Mouse (Mus musculus): ENCODE data around the gene Pak4. TPM values are rescaled to one million over a fixed set of nuclear protein-coding genes. Genes with fewer than 3 reads are reported as not detected.
A peak's percentile ranks its signal among the peaks of the same experiment; 100 is the strongest.

Gene Pak4
- polyA plus RNA-seq, 1 experiment from 2014 or later = 42.4 TPM

DNA sequence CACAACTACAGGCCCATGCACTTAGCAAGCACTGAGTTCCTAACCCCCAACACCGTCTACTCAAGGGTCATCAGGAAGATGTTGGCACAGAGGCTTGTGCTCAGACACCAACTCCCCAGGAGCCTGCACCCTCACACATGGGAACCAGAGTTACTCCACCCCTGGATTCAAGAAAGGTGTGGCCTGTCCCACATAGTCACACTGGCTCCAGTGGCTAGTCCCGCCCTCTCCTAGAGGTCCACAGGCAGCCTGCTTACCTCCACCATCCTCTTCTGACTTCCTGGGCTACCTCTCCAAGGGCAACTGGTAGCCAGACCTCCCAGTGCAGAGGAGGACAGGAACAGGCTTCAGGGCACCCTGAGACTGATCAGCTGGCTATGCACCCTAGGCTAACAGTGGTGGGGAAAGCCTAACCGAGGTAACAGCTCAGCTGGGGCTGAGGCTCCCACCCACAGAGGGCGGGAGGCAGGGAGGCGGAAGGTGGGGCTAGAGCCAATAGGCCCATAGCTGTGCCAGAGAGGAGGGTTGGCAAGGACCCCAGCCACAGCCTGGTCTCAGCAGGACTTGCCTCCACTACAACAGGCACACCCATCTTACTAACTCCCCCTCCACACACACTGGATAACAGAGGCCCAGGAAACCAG lies 21.6 kb downstream of the Pak4 start:
- Histone ChIP-seq H3K4me1 (replicated peaks) (peaks cover 49% of the 10 kb centered on the region), H3K4me2 (no peak overlapping the region), H3K27me3 (no peaks in the 10 kb centered on the region), H3K9ac (replicated peaks) (no peak overlapping the region; the same call in 1 of the 2 replicates), H3K4me3 (replicated peaks) (no peak overlapping the region), H3K36me3 (0 out of 2 replicates have a peak, but pooled peaks cover 6% of the 10 kb centered on the region), H3K27ac (peak overlapping the region; percentile 59; the same call in 1 of the 2 replicates), H3K9me3 (no peaks in the 10 kb centered on the region)
- WGBS = 73% methylated on average over 5 of the region's 5 CpGs
- ATAC-seq (ENCODE audit: insufficient number of reproducible peaks, insufficient read depth, low FRiP score, low TSS enrichment, low read depth) = no peak

- no peak for ATAC-seq (ENCODE audit: insufficient number of reproducible peaks, insufficient read depth, low FRiP score, low TSS enrichment, low read depth)
- WGBS = 89% methylated on average over 11 of the region's 11 CpGs
- Histone ChIP-seq H3K27me3 (no peaks in the 10 kb centered on the region), H3K4me1 (replicated peaks) (peaks cover 56% of the 10 kb centered on the region), H3K9me3 (no peaks in the 10 kb centered on the region), H3K27ac (no peak overlapping the region), H3K4me3 (replicated peaks) (no peak overlapping the region), H3K36me3 (0 out of 2 replicates have a peak, but pooled peaks cover 6% of the 10 kb centered on the region), H3K4me2 (no peak overlapping the region), H3K9ac (replicated peaks) (no peak overlapping the region)
Observed at GRCm38 (mm10) chr7:28575597-28575996, 22.4 kb downstream of the Pak4 start.

DNA sequence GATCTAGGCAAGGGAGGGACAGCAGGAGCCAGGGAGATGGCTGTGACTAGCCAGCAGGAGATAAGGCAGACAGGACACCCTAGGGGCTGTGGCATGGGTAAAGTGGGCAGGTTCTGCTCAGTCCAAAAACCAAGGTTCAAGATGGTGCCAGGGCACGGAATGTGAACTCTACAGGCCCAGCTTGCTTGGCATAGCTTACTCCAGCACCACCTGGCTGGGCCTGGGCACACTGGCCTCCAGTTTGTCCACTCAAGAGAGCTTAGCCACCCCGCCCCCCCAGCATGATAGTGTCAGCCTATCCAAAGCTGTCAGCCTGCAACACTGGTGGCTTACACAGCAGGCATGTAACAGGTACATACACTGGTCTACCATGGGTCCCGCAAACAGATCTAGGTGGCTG lies 24.7 kb downstream of the Pak4 start:
- ATAC-seq (ENCODE audit: insufficient number of reproducible peaks, insufficient read depth, low FRiP score, low TSS enrichment, low read depth) = no peak
- Histone ChIP-seq H3K36me3 (peaks cover 18% of the 10 kb centered on the region), H3K27me3 (no peaks in the 10 kb centered on the region), H3K4me1 (replicated peaks) (peaks cover 52% of the 10 kb centered on the region), H3K27ac (no peak overlapping the region), H3K9ac (replicated peaks) (no peak overlapping the region), H3K4me3 (replicated peaks) (no peak overlapping the region), H3K4me2 (no peak overlapping the region), H3K9me3 (no peaks in the 10 kb centered on the region)
- WGBS = 93% methylated on average over 3 of the region's 3 CpGs

GRCm38 (mm10) chr7:28572689-28573088 lies 25.3 kb downstream of the Pak4 start:
- Histone ChIP-seq H3K27me3 (no peaks in the 10 kb centered on the region), H3K27ac (no peak overlapping the region), H3K9ac (replicated peaks) (no peak overlapping the region), H3K36me3 (peaks cover 24% of the 10 kb centered on the region), H3K4me3 (replicated peaks) (no peak overlapping the region), H3K9me3 (no peaks in the 10 kb centered on the region), H3K4me2 (no peak overlapping the region), H3K4me1 (replicated peaks) (peaks cover 46% of the 10 kb centered on the region)
- ATAC-seq (ENCODE audit: insufficient number of reproducible peaks, insufficient read depth, low FRiP score, low TSS enrichment, low read depth) = no peak
- 89% methylated on average over 5 of the region's 5 CpGs for WGBS

- Histone ChIP-seq H3K27me3 (no peaks in the 10 kb centered on the region), H3K4me1 (replicated peaks) (peaks cover 31% of the 10 kb centered on the region), H3K36me3 (peaks cover 39% of the 10 kb centered on the region), H3K4me2 (no peak overlapping the region; the same call in 1 of the 2 replicates), H3K27ac (peak overlapping the region; percentile 42), H3K9ac (replicated peaks) (no peak overlapping the region), H3K4me3 (replicated peaks) (no peak overlapping the region), H3K9me3 (no peaks in the 10 kb centered on the region)
- ATAC-seq (ENCODE audit: insufficient number of reproducible peaks, insufficient read depth, low FRiP score, low TSS enrichment, low read depth) = no peak
- 34% methylated on average over 5 of the region's 5 CpGs for WGBS
Observed at GRCm38 (mm10) chr7:28570982-28571682, 26.9 kb downstream of the Pak4 start.

DNA sequence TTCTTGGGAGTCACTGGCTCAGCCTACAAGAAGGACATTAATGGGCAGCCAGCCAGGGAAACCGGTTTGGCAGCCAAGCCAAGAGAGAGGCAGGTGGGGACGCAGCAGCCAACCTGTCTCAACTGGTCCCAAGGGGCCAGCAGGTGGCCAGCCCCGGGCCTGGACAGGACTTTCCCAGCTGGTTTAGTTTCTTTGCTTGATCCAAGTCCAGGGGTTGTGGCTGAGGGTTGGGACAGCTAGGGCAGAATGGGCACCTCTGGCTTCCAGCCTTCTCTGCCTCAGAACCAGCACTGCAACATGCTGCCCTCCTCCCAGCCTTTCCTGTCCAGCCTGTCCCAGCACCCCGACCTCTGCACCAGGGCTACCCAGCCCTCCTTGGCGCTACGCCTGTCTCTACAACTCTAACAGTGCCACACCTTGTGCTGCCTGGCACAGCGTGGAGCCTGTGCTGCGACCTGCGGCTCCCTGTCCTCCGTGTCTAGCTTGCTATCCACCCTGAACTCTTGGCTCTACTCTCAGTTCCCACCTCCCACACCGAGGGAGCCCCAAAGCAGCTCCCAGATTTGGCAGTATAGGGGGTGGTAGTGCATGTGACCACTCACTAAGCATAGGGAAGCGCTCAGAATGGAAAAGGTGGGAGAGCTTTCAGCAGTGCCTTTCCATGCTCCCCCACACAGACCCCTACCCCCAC lies 27.5 kb downstream of the Pak4 start:
- WGBS = 66% methylated on average over 12 of the region's 12 CpGs
- no peak for ATAC-seq (ENCODE audit: insufficient number of reproducible peaks, insufficient read depth, low FRiP score, low TSS enrichment, low read depth)
- Histone ChIP-seq H3K27me3 (no peaks in the 10 kb centered on the region), H3K9ac (replicated peaks) (no peak overlapping the region), H3K4me3 (replicated peaks) (no peak overlapping the region), H3K4me1 (replicated peaks) (peaks cover 24% of the 10 kb centered on the region), H3K9me3 (no peaks in the 10 kb centered on the region), H3K36me3 (peaks cover 46% of the 10 kb centered on the region), H3K4me2 (peak overlapping the region; percentile 19; the same call in 1 of the 2 replicates), H3K27ac (peak overlapping the region; percentile 42; the same call in 1 of the 2 replicates)

- H3K36me3 ChIP-seq = peaks cover 68% of the 10 kb centered on the region
- no peak for ATAC-seq (ENCODE audit: insufficient number of reproducible peaks, insufficient read depth, low FRiP score, low TSS enrichment, low read depth)
Observed at GRCm38 (mm10) chr7:28568253-28568652, 29.7 kb downstream of the Pak4 start.

GRCm38 (mm10) chr7:28567539-28567938 lies 30.4 kb downstream of the Pak4 start:
- H3K36me3 ChIP-seq = peaks cover 75% of the 10 kb centered on the region
- ATAC-seq (ENCODE audit: insufficient number of reproducible peaks, insufficient read depth, low FRiP score, low TSS enrichment, low read depth) = no peak
- WGBS = 87% methylated on average over 4 of the region's 4 CpGs

More at GRCm38 (mm10) chr7:28568253-28568652, 29.7 kb downstream of the Pak4 start:
- no peak overlapping the region for H3K9ac ChIP-seq (replicated peaks)
- no peaks in the 10 kb centered on the region for H3K27me3 ChIP-seq
- H3K4me3 ChIP-seq (replicated peaks) = no peak overlapping the region
- no peak overlapping the region for H3K4me2 ChIP-seq
- no peaks in the 10 kb centered on the region for H3K9me3 ChIP-seq
- H3K27ac ChIP-seq = no peak overlapping the region
- H3K4me1 ChIP-seq (replicated peaks) = peaks cover 20% of the 10 kb centered on the region

DNA sequence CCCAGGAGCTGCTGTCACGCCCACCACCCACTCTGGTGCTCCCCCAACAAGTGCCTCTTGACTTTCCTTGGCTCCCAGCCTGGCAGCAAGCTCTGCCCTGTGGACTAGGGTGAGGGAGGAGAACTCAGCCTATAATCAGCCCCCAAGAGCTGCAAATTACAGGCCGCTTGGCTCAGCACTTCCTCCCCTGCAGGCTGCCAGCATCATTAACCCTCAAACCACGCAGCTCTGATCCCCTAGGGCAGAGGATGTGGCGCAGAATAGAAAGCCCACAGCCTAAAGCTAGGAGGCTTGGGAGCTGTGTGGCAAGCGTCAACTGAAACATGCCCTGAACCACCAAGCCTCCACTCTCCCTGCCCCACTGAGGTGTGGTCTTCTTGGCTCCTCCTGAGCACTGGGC lies 32.6 kb downstream of the Pak4 start:
- Histone ChIP-seq H3K9ac (replicated peaks) (no peak overlapping the region), H3K27ac (no peak overlapping the region), H3K4me1 (replicated peaks) (peaks cover 4% of the 10 kb centered on the region), H3K4me3 (replicated peaks) (no peak overlapping the region), H3K9me3 (no peaks in the 10 kb centered on the region), H3K27me3 (no peaks in the 10 kb centered on the region), H3K36me3 (peaks cover 93% of the 10 kb centered on the region), H3K4me2 (no peak overlapping the region)
- ATAC-seq (ENCODE audit: insufficient number of reproducible peaks, insufficient read depth, low FRiP score, low TSS enrichment, low read depth) = no peak
- WGBS = 72% methylated on average over 5 of the region's 5 CpGs

More at GRCm38 (mm10) chr7:28567539-28567938, 30.4 kb downstream of the Pak4 start:
- H3K4me2 ChIP-seq = no peak overlapping the region
- H3K9ac ChIP-seq (replicated peaks) = no peak overlapping the region
- no peaks in the 10 kb centered on the region for H3K9me3 ChIP-seq
- H3K4me1 ChIP-seq (replicated peaks) = peaks cover 20% of the 10 kb centered on the region
- no peaks in the 10 kb centered on the region for H3K27me3 ChIP-seq
- no peak overlapping the region for H3K4me3 ChIP-seq (replicated peaks)
- H3K27ac ChIP-seq = no peak overlapping the region

- Histone ChIP-seq H3K27ac (no peak overlapping the region), H3K4me3 (replicated peaks) (no peak overlapping the region), H3K4me1 (replicated peaks) (peaks cover 5% of the 10 kb centered on the region; the same call in 1 of the 2 replicates), H3K9ac (replicated peaks) (no peak overlapping the region), H3K27me3 (no peaks in the 10 kb centered on the region), H3K36me3 (peaks cover 94% of the 10 kb centered on the region), H3K4me2 (no peak overlapping the region), H3K9me3 (no peaks in the 10 kb centered on the region)
- ATAC-seq (ENCODE audit: insufficient number of reproducible peaks, insufficient read depth, low FRiP score, low TSS enrichment, low read depth) = no peak
- 94% methylated on average over 13 of the region's 13 CpGs for WGBS
Observed at GRCm38 (mm10) chr7:28562951-28563350, 35.0 kb downstream of the Pak4 start.

DNA sequence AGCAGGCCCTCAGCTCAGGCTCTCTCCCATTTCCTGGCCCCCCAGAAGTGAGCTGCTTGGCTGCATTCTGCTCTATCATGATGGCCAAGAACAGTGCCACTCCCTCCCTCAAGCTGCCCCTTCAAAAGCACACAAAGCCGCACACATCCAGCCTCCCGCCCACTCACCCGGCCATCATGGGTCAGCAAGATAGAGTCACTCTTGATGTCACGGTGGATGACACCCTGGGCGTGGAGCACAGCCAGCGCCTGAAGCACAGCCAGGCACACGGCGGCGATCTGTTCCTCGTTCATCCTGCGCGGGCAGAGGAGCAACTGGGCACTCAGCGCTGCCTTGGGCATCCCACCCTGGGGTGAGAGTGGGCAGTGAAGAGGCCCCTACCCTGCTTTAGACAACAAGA lies 35.6 kb downstream of the Pak4 start:
- ATAC-seq (ENCODE audit: insufficient number of reproducible peaks, insufficient read depth, low FRiP score, low TSS enrichment, low read depth) = no peak
- Histone ChIP-seq H3K27ac (no peak overlapping the region), H3K27me3 (no peaks in the 10 kb centered on the region), H3K4me2 (no peak overlapping the region), H3K4me3 (replicated peaks) (no peak overlapping the region), H3K9ac (replicated peaks) (no peak overlapping the region), H3K4me1 (replicated peaks) (peaks cover 5% of the 10 kb centered on the region; the same call in 1 of the 2 replicates), H3K9me3 (no peaks in the 10 kb centered on the region), H3K36me3 (peaks cover 88% of the 10 kb centered on the region)
- WGBS = 94% methylated on average over 13 of the region's 13 CpGs
